In genomic region chr11:4506486-4506885, GRCm38 (mm10) we compare ENCODE assay signal across 21 mouse cellular contexts.
DNase-seq lines count a peak whose midpoint lies in the region; ATAC-seq lines count a peak whose summit lies in the region.
"Had no signal": no experiment of that assay in that cellular context is flagged by ENCODE, and none has a peak within 500 bp of the region (broad histone marks: within the 10 kb centered on the region; RNA-seq: fewer than 3 reads in every experiment).

No protein-coding gene starts in this region.

- peak; percentile 48 for ATAC-seq in CD4-positive, CD25-positive, alpha-beta regulatory T cell, adult 4 months
- peak; percentile 25 for ATAC-seq in activated CD4-positive, CD25-positive, alpha-beta regulatory T cell, adult 4 months
- ATAC-seq in inflammation-experienced regulatory T-cells, adult 6 months = peak; percentile 64
- no peak for ATAC-seq in erythroblast, adult 5-6 weeks (replicated peaks; ENCODE audit: low FRiP score, poor library complexity, severe bottlenecking)
- ATAC-seq: forebrain, embryonic 15.5 days; hindbrain, embryonic 16.5 days; intestine, postnatal 0 days had no signal

- intact Hi-C loops in left cerebral cortex, postnatal 25 days (cut with DNase I) = no loop called here

- peak; percentile 62 for DNase-seq in CD4-positive helper T cell, adult 2 months (ENCODE audit: low read depth, low spot score)
- DNase-seq in left cerebral cortex, postnatal 25 days (ENCODE audit: low spot score in 2 of 2) = no peak
- DNase-seq in right cerebral cortex, postnatal 10 days (ENCODE audit: low spot score in 2 of 2) = no peak
- DNase-seq: adrenal gland, postnatal 10 days; adrenal gland, postnatal 36 days; cerebellum, adult 11 months; cerebellum, adult 2 months; cerebellum, adult 9-11 months; cerebellum, postnatal 25 days; gastrocnemius, postnatal 10 days; gastrocnemius, postnatal 36 days; heart, postnatal 10 days; heart, postnatal 36 days; kidney, adult 8-10 months had no signal
